Mouse (Mus musculus): ENCODE measurements at regions not wholly inside any gene's neighbourhood (a gene's known extent, or its start where the extent isn't known, plus 50 kb on each side); places are given as distances from the start of the nearest gene placed in this dataset.

DNA sequence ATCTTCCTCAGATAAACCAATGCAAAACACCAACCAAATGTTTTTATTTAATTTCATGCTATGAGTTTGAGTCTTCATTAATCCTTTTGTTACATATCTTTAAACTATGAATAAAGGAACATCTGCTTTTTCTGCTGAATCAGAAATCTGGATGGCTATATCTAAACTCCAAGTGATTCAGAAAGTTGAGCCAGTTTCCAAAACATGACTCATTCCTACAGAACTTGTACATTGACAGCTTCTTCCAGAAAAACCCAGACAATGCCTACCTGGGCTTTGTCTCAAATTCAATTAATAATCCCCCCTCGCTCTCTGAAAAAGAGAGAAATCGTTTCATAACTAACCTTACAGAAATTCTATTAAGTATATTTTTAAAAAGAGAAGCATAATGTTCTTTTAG is 345.7 kb downstream of the Atp6ap1l start:
- no peak for ATAC-seq (ENCODE audit: insufficient read depth)
- 60% methylated on average over 2 of the region's 2 CpGs for WGBS (ENCODE audit: insufficient replicate concordance)
- Histone ChIP-seq H3K4me3 (ENCODE audit: insufficient read depth in 1 of 2, low read depth in 2 of 2, low read length in 2 of 2) (no peak overlapping the region), H3K4me2 (ENCODE audit: low read depth) (no peak overlapping the region), H3K9ac (replicated peaks) (no peak overlapping the region), H3K27ac (no peak overlapping the region), H3K4me1 (replicated peaks; ENCODE audit: control insufficient read depth in 2 of 2, insufficient read depth in 2 of 2, low read length in 1 of 2) (no peaks in the 10 kb centered on the region), H3K36me3 (replicated peaks; ENCODE audit: control insufficient read depth, insufficient read depth, low read depth) (no peaks in the 10 kb centered on the region), H3K27me3 (ENCODE audit: control insufficient read depth, insufficient read depth, low read length) (no peaks in the 10 kb centered on the region), H3K9me3 (ENCODE audit: control insufficient read depth, low read length) (no peaks in the 10 kb centered on the region)
- no peak for TF ChIP-seq CTCF (IDR thresholded peaks at IDR 0.05; ENCODE audit: low read depth)
- no peak for TF ChIP-seq EP300 (IDR thresholded peaks at IDR 0.05; ENCODE audit: low read depth)
- DNase-seq (ENCODE audit: low read depth in 3 of 3, low spot score in 3 of 3), result no peak

DNA sequence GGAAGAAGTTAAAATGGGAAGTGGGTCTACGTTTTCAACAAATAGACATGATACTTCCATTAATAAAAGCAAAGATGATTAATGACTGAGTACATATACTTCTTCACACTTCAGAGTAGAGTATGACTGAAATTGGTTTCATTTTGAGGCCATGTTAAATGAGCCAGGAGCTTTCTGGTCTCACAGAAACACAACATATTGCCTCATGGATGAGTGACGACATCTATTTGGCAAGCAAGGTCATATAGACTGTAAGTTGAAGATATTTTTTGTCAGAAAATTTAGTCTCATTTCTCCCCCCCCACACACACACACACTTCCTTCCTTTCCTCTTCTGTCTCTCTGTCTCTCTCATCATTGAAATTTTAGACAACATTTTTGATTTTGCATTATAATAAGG is 354.0 kb downstream of the Atp6ap1l start:
- Histone ChIP-seq H3K4me3 (ENCODE audit: insufficient read depth in 1 of 2, low read depth in 2 of 2, low read length in 2 of 2) (no peak overlapping the region), H3K36me3 (replicated peaks; ENCODE audit: control insufficient read depth, insufficient read depth, low read depth) (no peaks in the 10 kb centered on the region), H3K9me3 (ENCODE audit: control insufficient read depth, low read length) (no peaks in the 10 kb centered on the region), H3K4me2 (ENCODE audit: low read depth) (no peak overlapping the region), H3K9ac (replicated peaks) (no peak overlapping the region), H3K27me3 (ENCODE audit: control insufficient read depth, insufficient read depth, low read length) (no peaks in the 10 kb centered on the region), H3K27ac (no peak overlapping the region), H3K4me1 (replicated peaks; ENCODE audit: control insufficient read depth in 2 of 2, insufficient read depth in 2 of 2, low read length in 1 of 2) (no peaks in the 10 kb centered on the region)
- no peak for DNase-seq (ENCODE audit: low read depth in 3 of 3, low spot score in 3 of 3)
- no peak for ATAC-seq (ENCODE audit: insufficient read depth)
- WGBS (ENCODE audit: insufficient replicate concordance), result 49% methylated on average over 2 of the region's 2 CpGs
- TF ChIP-seq CTCF (IDR thresholded peaks at IDR 0.05; ENCODE audit: low read depth) (no peak), EP300 (IDR thresholded peaks at IDR 0.05; ENCODE audit: low read depth) (no peak)

- no peaks in the 10 kb centered on the region for H3K4me1 ChIP-seq (replicated peaks; ENCODE audit: control insufficient read depth in 2 of 2, insufficient read depth in 2 of 2, low read length in 1 of 2)
- DNase-seq (ENCODE audit: low read depth in 3 of 3, low spot score in 3 of 3), result no peak
- no peak for ATAC-seq (ENCODE audit: insufficient read depth)
- no peak overlapping the region for H3K27ac ChIP-seq
- no peak overlapping the region for H3K4me3 ChIP-seq (ENCODE audit: insufficient read depth in 1 of 2, low read depth in 2 of 2, low read length in 2 of 2)
- WGBS (ENCODE audit: insufficient replicate concordance), result 68% methylated on average over 1 of the region's 1 CpGs
- H3K36me3 ChIP-seq (replicated peaks; ENCODE audit: control insufficient read depth, insufficient read depth, low read depth), result no peaks in the 10 kb centered on the region
- H3K9ac ChIP-seq (replicated peaks), result no peak overlapping the region
- no peaks in the 10 kb centered on the region for H3K27me3 ChIP-seq (ENCODE audit: control insufficient read depth, insufficient read depth, low read length)
- no peaks in the 10 kb centered on the region for H3K9me3 ChIP-seq (ENCODE audit: control insufficient read depth, low read length)
- no peak overlapping the region for H3K4me2 ChIP-seq (ENCODE audit: low read depth)
- no peak for TF ChIP-seq CTCF (IDR thresholded peaks at IDR 0.05; ENCODE audit: low read depth)
- no peak for TF ChIP-seq EP300 (IDR thresholded peaks at IDR 0.05; ENCODE audit: low read depth)
Measured at GRCm38 (mm10) chr13:90546288-90547035, 358.7 kb downstream of the Atp6ap1l start.

DNA sequence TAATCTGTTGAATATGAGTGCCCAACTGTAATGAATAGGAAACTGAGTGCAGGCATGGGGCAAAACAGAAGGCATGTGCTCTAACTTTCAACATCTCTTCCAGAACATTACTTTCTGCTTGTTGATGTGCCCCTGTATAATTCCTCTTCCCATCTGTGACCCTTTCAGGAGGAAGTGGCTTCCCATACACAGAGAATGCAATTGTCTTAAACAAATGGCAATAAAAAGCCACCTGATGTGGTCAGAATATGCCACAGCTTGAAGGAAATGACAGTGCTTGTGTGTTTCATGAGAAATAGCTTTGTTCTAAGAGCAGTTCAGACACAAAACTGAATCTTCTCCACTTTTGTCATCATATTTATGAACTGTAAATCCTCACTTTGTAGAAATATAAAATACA is 359.3 kb downstream of the Atp6ap1l start:
- no peak overlapping the region for H3K4me2 ChIP-seq (ENCODE audit: low read depth)
- H3K27me3 ChIP-seq (ENCODE audit: control insufficient read depth, insufficient read depth, low read length), result no peaks in the 10 kb centered on the region
- no peak overlapping the region for H3K9ac ChIP-seq (replicated peaks)
- H3K9me3 ChIP-seq (ENCODE audit: control insufficient read depth, low read length), result no peaks in the 10 kb centered on the region
- H3K4me3 ChIP-seq (ENCODE audit: insufficient read depth in 1 of 2, low read depth in 2 of 2, low read length in 2 of 2), result no peak overlapping the region
- H3K4me1 ChIP-seq (replicated peaks; ENCODE audit: control insufficient read depth in 2 of 2, insufficient read depth in 2 of 2, low read length in 1 of 2), result no peaks in the 10 kb centered on the region
- no peak overlapping the region for H3K27ac ChIP-seq
- H3K36me3 ChIP-seq (replicated peaks; ENCODE audit: control insufficient read depth, insufficient read depth, low read depth), result no peaks in the 10 kb centered on the region
- ATAC-seq (ENCODE audit: insufficient read depth), result no peak
- TF ChIP-seq EP300 (IDR thresholded peaks at IDR 0.05; ENCODE audit: low read depth), result no peak
- no peak for TF ChIP-seq CTCF (IDR thresholded peaks at IDR 0.05; ENCODE audit: low read depth)
- DNase-seq (ENCODE audit: low read depth in 3 of 3, low spot score in 3 of 3), result no peak

GRCm38 (mm10) chr13:90537525-90537924 is 367.6 kb downstream of the Atp6ap1l start:
- H3K4me3 ChIP-seq (ENCODE audit: insufficient read depth in 1 of 2, low read depth in 2 of 2, low read length in 2 of 2), result no peak overlapping the region
- no peaks in the 10 kb centered on the region for H3K36me3 ChIP-seq (replicated peaks; ENCODE audit: control insufficient read depth, insufficient read depth, low read depth)
- H3K4me2 ChIP-seq (ENCODE audit: low read depth), result no peak overlapping the region
- no peaks in the 10 kb centered on the region for H3K27me3 ChIP-seq (ENCODE audit: control insufficient read depth, insufficient read depth, low read length)
- WGBS (ENCODE audit: insufficient replicate concordance), result 77% methylated on average over 1 of the region's 1 CpGs
- H3K27ac ChIP-seq, result no peak overlapping the region
- no peak for ATAC-seq (ENCODE audit: insufficient read depth)
- DNase-seq (ENCODE audit: low read depth in 3 of 3, low spot score in 3 of 3), result no peak
- H3K9ac ChIP-seq (replicated peaks), result no peak overlapping the region
- no peaks in the 10 kb centered on the region for H3K4me1 ChIP-seq (replicated peaks; ENCODE audit: control insufficient read depth in 2 of 2, insufficient read depth in 2 of 2, low read length in 1 of 2)
- H3K9me3 ChIP-seq (ENCODE audit: control insufficient read depth, low read length), result no peaks in the 10 kb centered on the region
- TF ChIP-seq CTCF (IDR thresholded peaks at IDR 0.05; ENCODE audit: low read depth) (no peak), EP300 (IDR thresholded peaks at IDR 0.05; ENCODE audit: low read depth) (no peak)

All from liver, embryonic 14.5 days (tissue).